Mouse (Mus musculus) MEL (cell line): ENCODE data around the gene Gm20388.

ENCODE experiments used
- ELF1 ChIP-seq: IDR thresholded peaks from 2 replicates; pipeline ENCODE4 v1.6.1; 2014; ENCODE audit warnings: low read depth, mild to moderate bottlenecking, inconsistent platforms, low read length, improper control_type of control experiment, moderate library complexity
- EP300 ChIP-seq, 2 experiments: IDR thresholded peaks; 2 replicates each; pipeline ENCODE4 v1.6.1; 2011; ENCODE audit warnings: improper control_type of control experiment in 2 of 2, low read length in 2 of 2, low read depth in 1 of 2, mild to moderate bottlenecking in 1 of 2
- GATA1 ChIP-seq: IDR thresholded peaks from 2 replicates; pipeline ENCODE4 v1.6.1; 2011; ENCODE audit warnings: low read depth, low read length, improper control_type of control experiment
- MAFK ChIP-seq: IDR thresholded peaks from 2 replicates; pipeline ENCODE4 v1.6.1; 2011; ENCODE audit warnings: low read depth, mild to moderate bottlenecking, low read length, improper control_type of control experiment, borderline replicate concordance
- NELFE ChIP-seq: IDR thresholded peaks from 2 replicates; pipeline ENCODE4 v1.6.1; 2011; ENCODE audit warnings: low read depth, low read length, improper control_type of control experiment
- POLR2A ChIP-seq, 2 experiments: IDR thresholded peaks; 2 replicates each; pipeline ENCODE4 v1.6.1; 2011 to 2012; ENCODE audit warnings: low read length in 2 of 2, mild to moderate bottlenecking in 2 of 2, control low read depth in 1 of 2, improper control_type of control experiment in 1 of 2, low read depth in 1 of 2, moderate library complexity in 1 of 2; ENCODE audit not compliant: control insufficient read depth in 1 of 2, insufficient read depth in 1 of 2, poor library complexity in 1 of 2
- RAD21 ChIP-seq: IDR thresholded peaks from 2 replicates; pipeline ENCODE4 v1.6.1; 2011; ENCODE audit warnings: mild to moderate bottlenecking, low read depth, low read length, improper control_type of control experiment
- TCF12 ChIP-seq: IDR thresholded peaks from 2 replicates; pipeline ENCODE4 v1.6.1; 2014; ENCODE audit warnings: low read depth, mild to moderate bottlenecking, inconsistent platforms, low read length, improper control_type of control experiment, moderate library complexity
- ZC3H11A ChIP-seq: IDR thresholded peaks from 2 replicates; pipeline ENCODE4 v1.6.1; 2012; ENCODE audit warnings: low read depth, mild to moderate bottlenecking, inconsistent platforms, low read length, improper control_type of control experiment
- ZMIZ1 ChIP-seq: IDR thresholded peaks from 2 replicates; pipeline ENCODE4 v1.6.1; 2012; ENCODE audit warnings: low read depth, mild to moderate bottlenecking, inconsistent platforms, low read length, improper control_type of control experiment, moderate library complexity

GRCm38 (mm10) chr8:120045471-120045870 is 134.8 kb downstream of the Gm20388 start:
- TF ChIP-seq NELFE (no peak), POLR2A (IDR thresholded peaks at IDR 0.05; ENCODE audit: control insufficient read depth in 1 of 2, insufficient read depth in 1 of 2, low read depth in 1 of 2, low read length in 2 of 2, poor library complexity in 1 of 2) (no peak), GATA1 (no peak), ZMIZ1 (no peak), EP300 (IDR thresholded peaks at IDR 0.05; ENCODE audit: low read depth in 1 of 2, low read length in 2 of 2) (no peak), ZC3H11A (no peak), TCF12 (no peak), ELF1 (no peak), MAFK (no peak), RAD21 (no peak)
